Mouse (Mus musculus): Measurements from ENCODE around the gene Smc6. TPM values are rescaled to one million over a fixed set of nuclear protein-coding genes. Genes with fewer than 3 reads are reported as not detected.

Smc6 gene
- 97.4 TPM for polyA plus RNA-seq (2015; fragmentation: Illumina TruSeq; extraction: RNeasy Lipid Tissue Mini Kit (QIAGEN cat#74804); ENCODE audit: insufficient read depth, low replicate concordance)

DNA sequence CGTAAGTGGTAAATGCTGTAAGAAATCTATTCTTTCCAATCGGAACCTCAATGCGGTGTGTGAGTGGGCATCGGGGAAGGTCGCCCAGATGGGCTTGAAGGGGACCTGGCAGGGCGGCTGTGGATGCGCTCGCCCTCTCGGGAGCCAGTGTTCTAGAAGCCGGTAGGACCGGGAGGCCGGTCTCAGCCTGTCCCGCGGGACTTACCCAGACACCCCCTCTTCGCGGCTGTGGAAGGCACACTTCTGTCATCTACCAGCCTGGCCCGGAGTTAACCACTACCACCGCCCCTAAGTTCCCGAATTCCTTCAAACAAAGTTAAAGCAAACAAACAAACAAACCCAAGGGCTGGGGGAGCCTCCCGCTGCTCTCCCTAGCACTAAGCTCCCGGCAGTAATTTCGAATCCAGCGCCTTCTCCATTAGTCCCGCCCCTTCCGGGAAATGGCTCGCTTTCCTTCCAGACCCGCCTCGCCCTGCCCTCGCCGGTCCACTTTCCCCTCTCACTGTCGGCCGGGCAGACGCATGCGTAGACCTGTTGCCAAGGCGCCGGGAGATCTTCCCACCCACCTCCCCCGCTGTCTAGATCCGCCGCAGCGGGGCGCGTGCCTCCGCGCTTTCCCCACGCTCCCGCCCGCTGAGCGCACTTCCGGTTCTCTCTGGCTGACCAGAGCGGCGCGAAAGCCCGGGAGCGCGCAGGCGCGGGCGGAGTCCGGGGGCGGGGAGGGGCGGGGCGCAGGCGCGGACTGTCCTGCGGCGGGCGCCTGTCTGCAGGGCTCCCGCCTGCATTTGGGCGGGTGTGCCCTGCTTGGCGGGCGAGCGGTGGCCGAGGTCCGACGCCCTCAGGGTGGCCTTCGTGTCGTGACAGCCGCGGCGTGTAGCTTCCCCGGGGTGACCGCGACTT lies at the start of gene Smc6, which contains the start of gene Gen1:
Gene Smc6, plus strand, starts transcription at position 505 of the 900 bp plus-strand sequence.
Gene Gen1, minus strand, starts transcription at position 420 of the 900 bp plus-strand sequence.

Other genes with a start within 250 kb of the Smc6 start
- gene Kcns3, start 114.8 kb upstream of the Smc6 start, polyA plus RNA-seq (2015; fragmentation: Illumina TruSeq; extraction: RNeasy Lipid Tissue Mini Kit (QIAGEN cat#74804); ENCODE audit: insufficient read depth, low replicate concordance) = 1.6 TPM
- gene Msgn1, start 56.9 kb upstream of the Smc6 start, polyA plus RNA-seq (2015; fragmentation: Illumina TruSeq; extraction: RNeasy Lipid Tissue Mini Kit (QIAGEN cat#74804); ENCODE audit: insufficient read depth, low replicate concordance) = not detected
- gene Gen1, start 85 bp upstream of the Smc6 start, polyA plus RNA-seq (2015; fragmentation: Illumina TruSeq; extraction: RNeasy Lipid Tissue Mini Kit (QIAGEN cat#74804); ENCODE audit: insufficient read depth, low replicate concordance) = 6.1 TPM
- not detected for gene Vsnl1, start 170.7 kb downstream of the Smc6 start, polyA plus RNA-seq (2015; fragmentation: Illumina TruSeq; extraction: RNeasy Lipid Tissue Mini Kit (QIAGEN cat#74804); ENCODE audit: insufficient read depth, low replicate concordance)
- not detected for gene Rad51ap2, start 190.2 kb downstream of the Smc6 start, polyA plus RNA-seq (2015; fragmentation: Illumina TruSeq; extraction: RNeasy Lipid Tissue Mini Kit (QIAGEN cat#74804); ENCODE audit: insufficient read depth, low replicate concordance)

Measured in spleen, adult 10 weeks (tissue).